Mouse (Mus musculus): Measurements from ENCODE around the gene Hmgn3.

GRCm38 (mm10) chr9:83103785-83104184 lies 42.7 kb downstream of the Hmgn3 start:
- TF ChIP-seq CTCF (IDR thresholded peaks at IDR 0.05; ENCODE audit: low read depth, low read length) (no peak), POLR2A (IDR thresholded peaks at IDR 0.05; ENCODE audit: borderline replicate concordance, low read depth, low read length) (no peak)
